Mouse (Mus musculus) retina, embryonic 14.5 days (tissue): ENCODE measurements at regions not wholly inside any gene's neighbourhood (a gene's known extent, or its start where the extent isn't known, plus 50 kb on each side); places are given as distances from the start of the nearest gene placed in this dataset.

Experiments
- DNase-seq: peaks from one replicate; pipeline ENCODE4 v3.0.0-alpha.2; 2015; ENCODE audit warnings: low spot score

DNA sequence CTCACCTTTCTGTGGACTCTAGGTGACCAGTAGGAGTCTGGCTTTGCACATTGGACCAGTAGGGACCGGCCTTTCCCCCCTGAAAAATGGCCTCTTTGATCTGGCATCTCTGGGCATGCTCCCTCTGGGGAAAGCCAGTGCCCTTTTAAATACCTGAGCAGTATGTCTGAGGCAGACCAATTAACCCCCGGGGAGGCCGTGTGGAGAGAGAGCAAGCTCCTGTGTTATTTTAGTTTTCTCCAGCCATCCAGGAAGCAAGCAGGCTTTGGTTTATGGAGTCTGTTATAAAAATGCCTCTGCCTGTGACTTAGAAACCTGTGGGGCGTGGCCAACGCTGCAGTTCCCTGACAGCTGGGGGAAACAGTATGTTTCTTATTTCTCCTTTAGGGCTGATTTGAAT lies 445.5 kb downstream of the Glrx3 start:
- no peak for DNase-seq

DNA sequence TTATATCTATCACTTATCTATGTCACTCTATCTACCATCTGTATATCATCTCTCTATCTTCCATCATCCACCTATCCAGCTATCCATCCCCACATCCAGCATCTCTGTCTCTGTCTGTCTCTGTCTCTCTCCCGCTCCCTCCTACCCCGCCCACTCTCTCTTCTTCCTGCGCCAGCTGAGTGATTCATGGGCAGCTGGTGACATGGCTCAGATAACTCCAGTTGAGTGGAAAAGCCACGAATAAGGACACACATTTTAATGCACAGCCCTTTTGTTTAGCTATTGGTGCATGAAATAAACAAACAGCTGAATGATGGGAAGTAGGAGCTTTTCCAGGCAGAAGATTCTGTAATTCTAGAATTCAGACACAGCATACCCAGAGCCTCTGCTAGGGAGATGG lies 446.3 kb downstream of the Glrx3 start:
- no peak for DNase-seq

DNA sequence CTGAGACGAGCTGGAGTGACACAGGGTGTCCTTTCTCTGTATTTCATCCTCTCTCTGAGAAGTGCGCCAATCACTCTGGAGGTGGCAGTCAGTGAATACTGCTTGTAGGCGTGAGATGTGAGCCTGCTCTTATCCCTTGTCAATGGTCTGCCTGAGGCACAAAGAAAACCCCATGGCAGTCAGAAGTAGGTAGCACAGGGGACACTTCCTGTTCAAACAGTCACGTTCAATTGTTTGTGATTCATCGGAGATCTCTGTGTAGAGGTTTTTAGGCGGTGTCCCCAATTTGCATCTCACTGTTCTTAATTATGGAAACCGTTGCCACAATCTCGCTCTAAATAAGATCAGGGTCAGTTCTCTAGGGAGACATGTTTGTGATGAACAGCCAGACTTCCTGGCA lies 447.7 kb downstream of the Glrx3 start:
- no peak for DNase-seq

DNA sequence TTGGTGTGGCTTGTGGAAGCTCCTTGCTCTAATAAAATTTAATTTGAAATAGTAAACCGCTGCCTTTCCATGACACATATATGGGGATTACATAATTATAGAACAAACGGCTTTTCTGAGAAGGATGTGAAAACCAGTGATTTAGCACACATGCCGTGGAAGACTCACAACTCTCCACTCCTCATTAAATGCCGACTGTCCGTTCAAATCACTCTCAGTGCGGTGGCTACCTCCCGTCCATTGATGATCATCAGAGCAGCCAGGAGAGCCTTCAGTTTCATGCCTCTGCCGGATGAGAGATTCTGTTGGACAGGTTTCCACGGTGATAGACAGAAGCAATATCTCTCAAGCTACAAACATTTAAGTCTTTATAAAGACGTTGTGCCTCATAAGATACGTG lies 451.3 kb downstream of the Glrx3 start:
- DNase-seq = peak; percentile 29

GRCm38 (mm10) chr7:137906424-137907060 lies 469.1 kb downstream of the Glrx3 start:
- no peak for DNase-seq

GRCm38 (mm10) chr7:137909456-137909855 lies 472.0 kb downstream of the Glrx3 start:
- DNase-seq = no peak

DNA sequence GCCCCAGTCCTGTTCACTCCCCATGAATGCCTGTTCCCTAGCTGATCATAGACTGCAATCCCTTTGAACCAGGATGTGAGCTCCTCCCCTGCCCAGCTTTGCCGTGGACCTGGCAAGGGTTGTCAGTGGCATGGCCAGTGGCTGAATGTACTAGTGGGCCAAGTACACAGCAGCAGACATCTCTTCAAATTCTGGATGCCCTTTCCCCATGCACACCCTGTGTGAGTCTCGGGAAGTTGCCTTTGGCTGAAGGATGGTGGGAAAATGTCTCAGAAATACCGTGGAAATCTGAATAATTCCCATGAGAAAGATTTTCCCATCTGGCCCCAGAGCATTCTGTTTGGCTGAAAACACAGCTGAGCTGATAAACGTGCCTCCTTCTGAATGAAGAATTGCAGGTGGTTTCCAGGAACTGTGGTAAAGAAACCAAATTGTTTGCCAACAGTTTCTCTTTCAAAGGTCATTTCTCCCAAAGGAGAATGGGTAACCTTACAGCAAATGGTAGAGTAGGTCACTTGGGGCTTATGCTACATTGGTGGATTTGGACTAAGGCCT lies 476.2 kb downstream of the Glrx3 start:
- DNase-seq = no peak

- no peak for DNase-seq
These were observed 477.1 kb downstream of the Glrx3 start for GRCm38 (mm10) chr7:137914506-137914905.

- no peak for DNase-seq
These were observed 478.9 kb downstream of the Glrx3 start for GRCm38 (mm10) chr7:137916351-137916750.

- no peak for DNase-seq
These were observed 472.9 kb downstream of the Tcerg1l start for GRCm38 (mm10) chr7:137924464-137925167.

DNA sequence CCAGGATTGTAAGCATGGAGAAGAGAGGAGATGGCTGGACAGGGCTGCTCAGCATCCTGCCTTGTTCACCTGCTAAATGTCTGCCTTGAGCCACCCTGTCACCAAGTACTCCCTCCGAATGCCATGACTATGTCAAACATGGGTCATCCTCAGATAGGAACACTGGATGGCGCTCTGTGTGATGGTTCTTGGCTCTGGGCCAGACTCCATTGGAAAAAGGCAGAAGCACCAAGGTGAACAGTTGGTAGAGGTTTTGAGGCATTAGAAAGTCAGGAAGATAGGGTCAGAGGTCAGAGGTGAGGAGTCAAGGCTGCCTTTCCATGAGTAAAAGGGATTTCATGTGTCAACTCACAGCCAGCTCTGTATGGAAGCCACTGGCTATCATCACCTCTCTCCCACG lies 471.9 kb downstream of the Tcerg1l start:
- DNase-seq = no peak

DNA sequence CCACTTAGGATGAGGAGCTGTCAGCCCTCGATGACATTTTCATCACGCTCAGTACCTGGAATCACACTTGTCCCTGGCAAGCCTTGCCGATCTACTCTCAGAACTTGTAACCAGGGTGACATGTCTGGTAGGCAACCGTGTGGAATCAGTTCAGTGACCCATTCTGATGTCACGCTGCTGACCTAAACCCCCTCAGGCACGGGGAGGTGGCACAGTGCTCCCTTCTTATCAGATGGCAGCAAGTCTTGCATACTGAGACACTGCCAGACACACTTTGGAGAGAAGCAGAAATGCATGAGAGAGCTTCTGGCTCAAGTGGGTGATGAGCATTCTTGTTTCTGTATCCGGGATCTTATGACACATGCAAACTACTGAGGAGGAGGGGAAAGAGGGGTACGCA lies 470.2 kb downstream of the Tcerg1l start:
- no peak for DNase-seq

DNA sequence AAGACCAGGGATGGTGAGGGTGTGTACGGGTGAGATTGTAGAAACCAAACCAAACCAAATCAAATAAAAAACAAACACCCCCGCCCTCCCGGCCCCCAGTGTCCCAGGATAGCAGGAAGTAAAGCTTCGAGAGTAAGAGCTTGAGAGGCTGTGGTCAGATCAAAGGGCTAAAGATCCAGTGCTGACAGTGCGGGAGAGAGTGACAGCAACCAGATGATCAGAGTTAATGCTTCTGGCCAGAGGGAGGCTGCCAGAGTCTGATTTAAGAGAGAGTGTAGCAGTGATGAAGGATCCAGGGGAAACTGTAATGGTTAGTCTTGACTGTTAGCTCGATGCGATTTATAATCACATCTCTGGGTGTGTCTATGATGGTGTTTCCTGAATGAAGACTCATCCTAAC lies 467.3 kb downstream of the Tcerg1l start:
- no peak for DNase-seq

DNA sequence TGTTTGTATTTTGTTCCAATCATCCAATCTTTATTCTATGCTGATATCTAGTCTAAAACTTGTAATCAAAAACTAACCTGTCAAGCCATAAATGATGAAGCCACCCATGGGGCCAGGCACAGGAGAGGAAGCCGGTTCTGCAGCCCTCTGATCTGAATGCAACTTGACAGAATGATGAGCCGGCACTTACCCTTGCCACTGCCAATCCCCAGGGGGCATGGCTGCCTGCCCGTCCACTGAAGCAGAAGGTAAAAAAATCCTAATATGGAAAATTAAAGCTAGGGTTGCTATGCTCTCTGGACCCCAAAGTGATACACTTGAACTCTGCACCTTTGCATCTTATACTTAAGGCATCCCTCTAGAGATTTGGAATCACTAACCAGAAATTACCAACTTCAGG lies 461.6 kb downstream of the Tcerg1l start:
- peak; percentile 70 for DNase-seq

GRCm38 (mm10) chr7:137939116-137939515 lies 458.4 kb downstream of the Tcerg1l start:
- no peak for DNase-seq

DNA sequence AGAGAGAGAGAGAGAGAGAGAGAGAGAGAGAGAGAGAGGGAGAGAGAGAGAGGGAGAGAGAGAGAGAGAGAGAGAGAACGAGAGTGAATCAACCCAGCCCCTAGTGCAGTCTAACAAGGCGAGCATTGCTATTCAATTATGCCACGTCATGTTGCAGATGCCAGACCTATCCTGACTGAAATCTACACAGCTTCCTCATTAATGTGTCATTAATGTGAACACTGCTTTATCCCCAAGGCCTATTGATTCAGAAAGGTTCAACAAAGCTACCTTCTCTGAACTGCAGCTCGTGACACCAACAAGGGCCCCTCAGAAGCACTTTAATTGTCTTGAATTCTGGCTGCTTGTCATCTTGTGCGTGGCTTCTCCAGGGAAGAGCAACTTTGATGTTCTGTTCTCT lies 457.4 kb downstream of the Tcerg1l start:
- DNase-seq = peak; percentile 32

- DNase-seq = peak; percentile 47
These were observed 452.5 kb downstream of the Tcerg1l start for GRCm38 (mm10) chr7:137944991-137945390.

- DNase-seq = no peak
These were observed 450.1 kb downstream of the Tcerg1l start for GRCm38 (mm10) chr7:137947424-137947823.

GRCm38 (mm10) chr7:137957354-137957753 lies 440.2 kb downstream of the Tcerg1l start:
- DNase-seq = no peak

- DNase-seq = no peak
These were observed 439.7 kb downstream of the Tcerg1l start for GRCm38 (mm10) chr7:137957848-137958247.

- no peak for DNase-seq
These were observed 433.9 kb downstream of the Tcerg1l start for GRCm38 (mm10) chr7:137963470-137964095.

GRCm38 (mm10) chr7:137974705-137975104 lies 422.8 kb downstream of the Tcerg1l start:
- no peak for DNase-seq

DNA sequence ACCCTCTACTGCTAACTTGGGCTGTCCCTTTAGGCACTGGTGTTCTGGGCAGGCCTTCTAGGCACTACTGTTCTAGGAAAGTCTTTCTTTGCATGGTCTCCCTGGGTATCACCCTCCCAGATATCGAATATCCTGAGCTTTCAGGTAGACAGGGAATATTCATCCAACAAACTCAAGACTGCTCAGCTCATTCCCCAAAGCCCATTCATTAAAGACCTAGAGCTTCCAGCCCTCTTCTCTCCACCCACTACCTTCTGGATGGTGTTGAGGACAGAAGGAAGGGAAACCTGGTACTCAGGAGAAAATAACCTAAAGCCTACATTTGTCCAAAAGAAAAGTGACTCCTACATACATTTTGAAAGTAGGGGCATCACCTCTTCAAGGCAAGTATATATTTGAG lies 420.0 kb downstream of the Tcerg1l start:
- no peak for DNase-seq
